Mouse (Mus musculus) CH12.LX (cell line): Measurements from ENCODE around the gene Gm5105. TPM values are rescaled to one million over a fixed set of nuclear protein-coding genes. Genes with fewer than 3 reads are reported as not detected.

Source experiments
- DNase-seq: peaks from one replicate; pipeline ENCODE4 v3.0.0-alpha.2; 2013; ENCODE audit errors: extremely low read depth
- H3K27ac ChIP-seq: 2 replicates; pipeline ENCODE4 v1.5.1; 2012; ENCODE audit warnings: low read depth, mild to moderate bottlenecking, control low read depth, moderate library complexity; ENCODE audit not compliant: insufficient read depth
- H3K27me3 ChIP-seq: replicated peaks from 2 replicates; pipeline ENCODE3; 2012; ENCODE audit warnings: inconsistent platforms
- H3K36me3 ChIP-seq, 2 experiments: replicated peaks in 1 of 2; 2 replicates each; pipeline versions ENCODE3 to v1.6.1; 2012; ENCODE audit warnings: inconsistent platforms in 1 of 2, low read length in 1 of 2, mild to moderate bottlenecking in 1 of 2, mixed read lengths in 1 of 2, moderate library complexity in 1 of 2; ENCODE audit not compliant: control insufficient read depth in 1 of 2, insufficient read depth in 1 of 2
- H3K4me1 ChIP-seq, 2 experiments: 2 replicates each; pipeline ENCODE4 v1.6.1; 2012; ENCODE audit warnings: inconsistent platforms in 1 of 2, moderate library complexity in 1 of 2; ENCODE audit not compliant: insufficient read depth in 2 of 2, control insufficient read depth in 1 of 2
- H3K4me2 ChIP-seq: 2 replicates; pipeline ENCODE4 v1.6.1; 2012; ENCODE audit warnings: low read depth, mild to moderate bottlenecking, control low read depth; ENCODE audit not compliant: poor library complexity, insufficient read depth, severe bottlenecking
- H3K4me3 ChIP-seq, 3 experiments: fragments of 150-350 bp in 1 of 3; sonication (generic) in 1 of 3; replicated peaks in 1 of 3; 2 replicates each; pipeline versions ENCODE3 to v1.5.1; 2011 to 2012; ENCODE audit warnings: low read depth in 2 of 3, low read length in 2 of 3, mild to moderate bottlenecking in 2 of 3, moderate library complexity in 2 of 3, control low read depth in 1 of 3, improper control_type of control experiment in 1 of 3, inconsistent platforms in 1 of 3, mixed read lengths in 1 of 3; ENCODE audit not compliant: poor library complexity in 1 of 3
- H3K79me2 ChIP-seq: replicated peaks from 2 replicates; pipeline ENCODE4 v1.6.1; 2012; ENCODE audit warnings: mild to moderate bottlenecking, moderate library complexity; ENCODE audit not compliant: control insufficient read depth, poor library complexity, insufficient read depth, severe bottlenecking; ENCODE audit errors: extremely low read depth
- H3K9ac ChIP-seq: 2 replicates; pipeline ENCODE4 v1.6.1; 2012; ENCODE audit warnings: low read depth, mild to moderate bottlenecking, control low read depth, moderate library complexity; ENCODE audit not compliant: insufficient read depth
- H3K9me3 ChIP-seq: replicated peaks from 2 replicates; pipeline ENCODE3; 2012; ENCODE audit warnings: low read length, inconsistent platforms, mixed read lengths
- BHLHE40 ChIP-seq: IDR thresholded peaks from 2 replicates; pipeline ENCODE4 v1.6.1; 2011; ENCODE audit warnings: mild to moderate bottlenecking, low read depth, low read length, improper control_type of control experiment
- CTCF ChIP-seq, 2 experiments: IDR thresholded peaks in 1 of 2; conservative IDR thresholded peaks in 1 of 2; 2 replicates each; pipeline ENCODE4 v1.5.1; 2011 to 2012; ENCODE audit warnings: low read depth in 2 of 2, low read length in 2 of 2, improper control_type of control experiment in 1 of 2, inconsistent platforms in 1 of 2, mild to moderate bottlenecking in 1 of 2, moderate library complexity in 1 of 2
- E2F4 ChIP-seq: IDR thresholded peaks from 2 replicates; pipeline ENCODE4 v1.6.1; 2011; ENCODE audit warnings: low read depth, low read length, improper control_type of control experiment; ENCODE audit not compliant: insufficient replicate concordance
- ELF1 ChIP-seq: IDR thresholded peaks from 2 replicates; pipeline ENCODE4 v1.6.1; 2014; ENCODE audit warnings: low read depth, mild to moderate bottlenecking, inconsistent platforms, low read length, improper control_type of control experiment
- ETS1 ChIP-seq: conservative IDR thresholded peaks from 2 replicates; pipeline ENCODE4 v1.6.1; 2012; ENCODE audit warnings: low read depth, mild to moderate bottlenecking, inconsistent platforms, low read length, improper control_type of control experiment, moderate library complexity
- GABPA ChIP-seq: IDR thresholded peaks from 2 replicates; pipeline ENCODE4 v1.6.1; 2012; ENCODE audit warnings: low read depth, low read length, improper control_type of control experiment, inconsistent platforms; ENCODE audit not compliant: insufficient replicate concordance
- IRF4 ChIP-seq: IDR thresholded peaks from 2 replicates; pipeline ENCODE4 v1.6.1; 2014; ENCODE audit warnings: low read depth, mild to moderate bottlenecking, inconsistent platforms, low read length, improper control_type of control experiment
- JUND ChIP-seq: conservative IDR thresholded peaks from 2 replicates; pipeline ENCODE4 v1.6.1; 2011; ENCODE audit warnings: low read depth, low read length, improper control_type of control experiment
- KAT2A ChIP-seq: IDR thresholded peaks from 2 replicates; pipeline ENCODE4 v1.6.1; 2012; ENCODE audit warnings: low read length, improper control_type of control experiment, inconsistent platforms; ENCODE audit not compliant: insufficient replicate concordance
- MAFK ChIP-seq: IDR thresholded peaks from 2 replicates; pipeline ENCODE4 v1.6.1; 2011; ENCODE audit warnings: low read length, improper control_type of control experiment; ENCODE audit not compliant: insufficient replicate concordance
- MAX ChIP-seq: IDR thresholded peaks from 2 replicates; pipeline ENCODE4 v1.6.1; 2011; ENCODE audit warnings: low read length, improper control_type of control experiment
- MEF2A ChIP-seq: IDR thresholded peaks from 2 replicates; pipeline ENCODE4 v1.6.1; 2014; ENCODE audit warnings: low read depth, mild to moderate bottlenecking, inconsistent platforms, low read length, improper control_type of control experiment, borderline replicate concordance
- MXI1 ChIP-seq: IDR thresholded peaks from 2 replicates; pipeline ENCODE4 v1.6.1; 2011; ENCODE audit warnings: mild to moderate bottlenecking, low read depth, low read length, improper control_type of control experiment
- NRF1 ChIP-seq: IDR thresholded peaks from 2 replicates; pipeline ENCODE4 v1.6.1; 2014; ENCODE audit warnings: low read depth, mild to moderate bottlenecking, inconsistent platforms, low read length, improper control_type of control experiment, moderate library complexity
- PAX5 ChIP-seq: IDR thresholded peaks from 2 replicates; pipeline ENCODE4 v1.6.1; 2012; ENCODE audit warnings: low read length, inconsistent platforms, mixed read lengths
- POLR2A ChIP-seq: IDR thresholded peaks from 2 replicates; pipeline ENCODE4 v1.6.1; 2011; ENCODE audit warnings: low read depth, mild to moderate bottlenecking, improper control_type of control experiment, low read length
- SIN3A ChIP-seq: IDR thresholded peaks from 2 replicates; pipeline ENCODE4 v1.6.1; 2012; ENCODE audit warnings: low read length, improper control_type of control experiment, inconsistent platforms
- TBP ChIP-seq: conservative IDR thresholded peaks from 2 replicates; pipeline ENCODE4 v1.6.1; 2011; ENCODE audit warnings: low read depth, low read length, improper control_type of control experiment
- USF1 ChIP-seq: IDR thresholded peaks from 2 replicates; pipeline ENCODE4 v1.6.1; 2014; ENCODE audit warnings: low read depth, mild to moderate bottlenecking, inconsistent platforms, low read length, improper control_type of control experiment
- USF2 ChIP-seq: conservative IDR thresholded peaks from 2 replicates; pipeline ENCODE4 v1.6.1; 2011; ENCODE audit warnings: low read depth, low read length, improper control_type of control experiment
- ZNF384 ChIP-seq: IDR thresholded peaks from 2 replicates; pipeline ENCODE4 v1.6.1; 2012; ENCODE audit warnings: low read depth, low read length, improper control_type of control experiment, inconsistent platforms
- dilution Hi-C: fragments of 300-500 bp; cut with MboI; formaldehyde crosslinking; loops from 2 replicates; pipeline ENCODE4 v1.14.3; 2020; ENCODE audit warnings: low sequenced_read_pairs; ENCODE audit not compliant: extremely low pct_unique_long_range_greater_than_20kb, extremely low pct_ligation_motif_present
- in situ Hi-C: fragments of 300-500 bp; cut with MboI; formaldehyde crosslinking; loops from 3 replicates; pipeline ENCODE4 v1.14.3; 2019; ENCODE audit warnings: low sequenced_read_pairs, low pct_ligation_motif_present, low pct_unique_long_range_greater_than_20kb, mixed read lengths
- polyA plus RNA-seq: library from polyadenylated mRNA; unstranded; fragments of >175 nt; gene quantifications from 2 replicates; pipeline ENCODE4 v1.2.1, GENCODE M21; 2012; ENCODE audit warnings: low read depth; ENCODE audit not compliant: insufficient read length
- total RNA-seq, 2 experiments: library from RNA; depleted of rRNA; stranded (reverse); fragments of 300-350 nt in 1 of 2; fragments of >200 nt in 1 of 2; gene quantifications; 2 replicates each; pipeline ENCODE4 v1.2.3; 2012 to 2014

Gm5105 gene
- total and polyA plus RNA-seq, 3 experiments: 0.13 TPM; not detected in 2

DNA sequence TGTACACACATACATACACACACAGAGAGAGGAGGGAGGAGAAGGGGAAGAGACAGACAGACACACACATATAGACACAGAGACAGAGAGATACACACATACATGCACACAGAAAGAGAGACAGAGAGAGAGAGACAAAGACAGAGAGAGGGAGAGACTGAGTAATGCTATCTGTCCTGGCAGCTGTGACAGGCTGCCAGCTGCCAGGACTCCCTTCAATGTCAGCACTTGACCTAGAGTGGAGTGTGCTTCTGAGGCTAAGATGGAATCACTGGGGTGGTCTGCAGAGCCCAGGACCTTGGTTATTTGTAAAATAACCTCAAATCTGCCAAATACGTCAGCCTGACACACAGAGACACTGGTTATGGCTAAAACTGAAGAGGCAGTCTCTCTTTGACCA is 30.5 kb upstream of the Gm5105 start:
- Histone ChIP-seq H3K4me2 (no peak overlapping the region), H3K27me3 (no peaks in the 10 kb centered on the region), H3K36me3 (peaks cover 2 to 5% of the 10 kb centered on the region in 2 experiments), H3K9me3 (no peaks in the 10 kb centered on the region), H3K4me3 (no peak overlapping the region), H3K27ac (no peak overlapping the region), H3K79me2 (no peaks in the 10 kb centered on the region), H3K4me1 (no peaks in the 10 kb centered on the region; a peak in 1 of 4 replicates), H3K9ac (no peak overlapping the region)
- no peak for TF ChIP-seq ELF1
- TF ChIP-seq JUND: no peak
- no peak for TF ChIP-seq BHLHE40
- TF ChIP-seq KAT2A: no peak
- no peak for TF ChIP-seq USF2
- no peak for TF ChIP-seq IRF4
- TF ChIP-seq TBP: no peak
- no peak for TF ChIP-seq GABPA
- TF ChIP-seq USF1: no peak
- no peak for TF ChIP-seq MEF2A
- no peak for TF ChIP-seq CTCF (conservative IDR thresholded peaks at IDR 0.05 in 1 of 2, IDR thresholded peaks at IDR 0.05 in 1 of 2; ENCODE audit: low read depth in 2 of 2, low read length in 2 of 2)
- TF ChIP-seq SIN3A: no peak
- DNase-seq: no peak
- dilution Hi-C loops (no loop called here), in situ Hi-C loops (no loop called here)

- Histone ChIP-seq H3K36me3 (peaks cover 2 to 5% of the 10 kb centered on the region in 2 experiments), H3K9ac (no peak overlapping the region), H3K27ac (no peak overlapping the region), H3K4me1 (no peaks in the 10 kb centered on the region; a peak in 1 of 4 replicates), H3K9me3 (no peaks in the 10 kb centered on the region), H3K4me3 (no peak overlapping the region), H3K79me2 (no peaks in the 10 kb centered on the region), H3K4me2 (no peak overlapping the region), H3K27me3 (no peaks in the 10 kb centered on the region)
- DNase-seq: no peak
- in situ Hi-C loops: no loop called here
- TF ChIP-seq ETS1 (no peak), ZNF384 (no peak), USF1 (no peak), PAX5 (no peak), MAFK (no peak), E2F4 (no peak), POLR2A (no peak), MXI1 (no peak), ELF1 (no peak), MAX (no peak), NRF1 (no peak), MEF2A (no peak), BHLHE40 (no peak)
- dilution Hi-C loops: no loop called here
These were observed 29.3 kb upstream of the Gm5105 start for GRCm38 (mm10) chr3:138096263-138097028.
